In genomic region chr12:33927334-33928098, GRCm38 (mm10) we compare ENCODE assay signal across 16 mouse cellular contexts. TPM values are rescaled to one million over a fixed set of nuclear protein-coding genes. Genes with fewer than 3 reads are reported as not detected.
DNase-seq lines count a peak whose midpoint lies in the region; ATAC-seq and TF ChIP-seq lines count a peak whose summit lies in the region.
"Had no signal": no experiment of that assay in that cellular context is flagged by ENCODE, and none has a peak within 500 bp of the region (broad histone marks: within the 10 kb centered on the region; RNA-seq: fewer than 3 reads in every experiment).

No protein-coding gene starts in this region.

- no peak overlapping the region for H3K9ac ChIP-seq in hindbrain, embryonic 12.5 days
- no peak overlapping the region for H3K9ac ChIP-seq in midbrain, embryonic 14.5 days (replicated peaks; ENCODE audit: low read length)
- H3K9ac ChIP-seq in heart, embryonic 12.5 days: no peak overlapping the region
- H3K9ac ChIP-seq: liver, embryonic 14.5 days had no signal

- no peak overlapping the region for H3K27ac ChIP-seq in hindbrain, embryonic 12.5 days
- no peak overlapping the region for H3K27ac ChIP-seq in midbrain, embryonic 14.5 days (replicated peaks; ENCODE audit: low read depth, low read length)
- no peak overlapping the region for H3K27ac ChIP-seq in heart, embryonic 12.5 days (ENCODE audit: poor library complexity, severe bottlenecking)
- H3K27ac ChIP-seq: liver, embryonic 14.5 days had no signal

- peak; percentile 63 for DNase-seq in embryo, embryonic 10 days (ENCODE audit: low spot score)
- DNase-seq in embryo, embryonic 9.5 days (ENCODE audit: extremely low spot score): no peak
- DNase-seq in midbrain, embryonic 14.5 days: peak; percentile 47
- DNase-seq in telencephalon, adult 2 months (ENCODE audit: low read depth, low spot score): peak; percentile 2
- no peak for DNase-seq in lung, adult 2 months
- no peak for DNase-seq in thymus, adult 18-20 months
- DNase-seq: cerebellum, adult 9-10 months; gastrocnemius, postnatal 36 days; lung, postnatal 36 days; right cerebral cortex, adult 18-20 months had no signal

- H3K4me3 ChIP-seq in hindbrain, embryonic 12.5 days: peak overlapping the region; percentile 31
- H3K4me3 ChIP-seq in midbrain, embryonic 14.5 days (replicated peaks; ENCODE audit: low read depth, low read length): peak overlapping the region; percentile 32
- H3K4me3 ChIP-seq in heart, embryonic 12.5 days: no peak overlapping the region
- no peak overlapping the region for H3K4me3 ChIP-seq in lung, adult 2 months (replicated peaks; ENCODE audit: extremely low read depth, low read depth, low read length)
- H3K4me3 ChIP-seq: myocyte had no signal

- H3K4me1 ChIP-seq in hindbrain, embryonic 12.5 days: peaks cover 15% of the 10 kb centered on the region
- H3K4me1 ChIP-seq in midbrain, embryonic 14.5 days (ENCODE audit: control insufficient read depth, insufficient read depth, low read length): peaks cover 15% of the 10 kb centered on the region
- H3K4me1 ChIP-seq in heart, embryonic 12.5 days (replicated peaks): peaks cover 18% of the 10 kb centered on the region
- no peaks in the 10 kb centered on the region for H3K4me1 ChIP-seq in lung, adult 2 months (ENCODE audit: control insufficient read depth, insufficient read depth, low read length)

- ATAC-seq in hindbrain, embryonic 12.5 days (ENCODE audit: low FRiP score): peak; percentile 43; the same call in 1 of the 2 replicates
- ATAC-seq in midbrain, embryonic 14.5 days (ENCODE audit: low FRiP score, low TSS enrichment): no peak
- ATAC-seq in heart, embryonic 12.5 days (ENCODE audit: insufficient number of reproducible peaks, low FRiP score): no peak
- ATAC-seq: intestine, embryonic 16.5 days had no signal

- no peaks in the 10 kb centered on the region for H3K36me3 ChIP-seq in hindbrain, embryonic 12.5 days
- H3K36me3 ChIP-seq in midbrain, embryonic 14.5 days (ENCODE audit: control insufficient read depth, insufficient read depth, low read length): no peaks in the 10 kb centered on the region
- H3K36me3 ChIP-seq in heart, embryonic 12.5 days: no peaks in the 10 kb centered on the region

- peaks cover 39% of the 10 kb centered on the region for H3K27me3 ChIP-seq in hindbrain, embryonic 12.5 days
- peaks cover 16% of the 10 kb centered on the region for H3K27me3 ChIP-seq in midbrain, embryonic 14.5 days (ENCODE audit: control insufficient read depth, insufficient read depth, low read length)
- peaks cover 35% of the 10 kb centered on the region for H3K27me3 ChIP-seq in heart, embryonic 12.5 days (replicated peaks)

- no peak for TF ChIP-seq POLR2A in lung, adult 2 months (IDR thresholded peaks at IDR 0.05; ENCODE audit: borderline replicate concordance, extremely low read depth, low read depth, low read length)

- H3K9me3 ChIP-seq in hindbrain, embryonic 12.5 days (replicated peaks): no peaks in the 10 kb centered on the region
- H3K9me3 ChIP-seq in midbrain, embryonic 14.5 days (ENCODE audit: control insufficient read depth, low read length): no peaks in the 10 kb centered on the region
- no peaks in the 10 kb centered on the region for H3K9me3 ChIP-seq in heart, embryonic 12.5 days (replicated peaks)

- peak overlapping the region; percentile 57 for H3K4me2 ChIP-seq in hindbrain, embryonic 12.5 days (replicated peaks)
- H3K4me2 ChIP-seq in midbrain, embryonic 14.5 days (ENCODE audit: low read length): peak overlapping the region; percentile 55
- H3K4me2 ChIP-seq in heart, embryonic 12.5 days: no peak overlapping the region; the same call in 1 of the 2 replicates

- TF ChIP-seq CTCF in lung, adult 2 months (IDR thresholded peaks at IDR 0.05; ENCODE audit: insufficient read depth, low read length): no peak

- WGBS in hindbrain, embryonic 12.5 days: 1% methylated on average over 15 of the region's 15 CpGs
- WGBS in midbrain, embryonic 14.5 days: 1% methylated on average over 15 of the region's 15 CpGs
- WGBS in heart, embryonic 12.5 days: 4% methylated on average over 15 of the region's 15 CpGs
- WGBS in lung, adult 2 months: 4% methylated on average over 15 of the region's 15 CpGs

RNA-seq across cellular contexts. Expression of gene Ferd3l, which starts 0.7 kb away (rescaled TPM):
- 2.6 and 3.4 TPM in 2 replicates for polyA plus RNA-seq in hindbrain, embryonic 12.5 days (2016; fragmentation: Nextera tagmentation; extraction: Ambion mirVana)
- polyA plus RNA-seq in midbrain, embryonic 14.5 days (2014; fragmentation: Nextera tagmentation; extraction: Ambion mirVana): 0.41 and 1.7 TPM in 2 replicates
- not detected in 2 replicates for polyA plus RNA-seq in heart, embryonic 12.5 days (2016; fragmentation: Nextera tagmentation; extraction: Ambion mirVana)
- not detected in 2 replicates for polyA plus RNA-seq in lung, adult 2 months (2012; rRNA removed)
- polyA plus RNA-seq: heart, embryonic 16.5 days; intestine, embryonic 16.5 days; liver, embryonic 14.5 days; myocyte had no signal

RNA-seq across cellular contexts. Expression of gene Twist1, which starts 30.0 kb away (rescaled TPM):
- polyA plus RNA-seq in hindbrain, embryonic 12.5 days (2016; fragmentation: Nextera tagmentation; extraction: Ambion mirVana): 30.9 and 37.0 TPM in 2 replicates
- polyA plus RNA-seq in midbrain, embryonic 14.5 days (2014; fragmentation: Nextera tagmentation; extraction: Ambion mirVana): 1.2 and 2.1 TPM in 2 replicates
- polyA plus RNA-seq in heart, embryonic 12.5 days (2016; fragmentation: Nextera tagmentation; extraction: Ambion mirVana): 16.1 and 16.6 TPM in 2 replicates
- 1.4 and 2.3 TPM in 2 replicates for polyA plus RNA-seq in lung, adult 2 months (2012; rRNA removed)

Comparison
In these comparisons a context has a peak if more than half of its experiments do, and no peak if none do; other contexts are left out.
1. DNase-seq: peak in embryo, embryonic 10 days (single experiment), midbrain, embryonic 14.5 days (single experiment) and telencephalon, adult 2 months (single experiment); none in embryo, embryonic 9.5 days (single experiment), lung, adult 2 months (single experiment) and thymus, adult 18-20 months (0 of 2).
2. H3K4me3 ChIP-seq: peak in hindbrain, embryonic 12.5 days (single experiment) and midbrain, embryonic 14.5 days (single experiment); none in heart, embryonic 12.5 days (single experiment) and lung, adult 2 months (single experiment).